Mouse (Mus musculus): ENCODE measurements around the gene Ccdc33. TPM values are rescaled to one million over a fixed set of nuclear protein-coding genes. Genes with fewer than 3 reads are reported as not detected.

Gene Ccdc33
- total and polyA plus RNA-seq, 3 experiments, result 1.3 TPM; not detected in 2

DNA sequence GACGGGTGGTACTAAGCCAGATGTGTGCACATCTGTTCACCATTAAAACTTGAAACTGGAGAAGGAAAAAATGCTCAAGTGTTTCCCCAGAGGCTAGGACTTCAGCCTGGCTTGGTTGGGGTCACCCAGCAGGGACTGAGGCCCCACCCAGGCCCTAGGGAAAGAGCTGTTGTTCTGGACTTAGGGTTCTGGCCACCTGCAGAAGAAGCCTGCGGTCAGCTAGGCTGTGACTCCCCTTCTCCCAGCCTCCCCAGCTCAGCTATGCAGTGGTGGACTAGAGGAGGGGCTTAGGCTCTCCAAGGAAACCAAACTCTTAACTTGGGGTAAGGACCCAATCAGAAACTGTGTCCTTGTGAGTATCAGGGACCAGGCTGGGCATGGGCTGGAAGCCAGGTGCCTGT lies 17.3 kb upstream of the Ccdc33 start:
- DNase-seq, result no peak
- H3K4me1 ChIP-seq (ENCODE audit: control insufficient read depth, insufficient read depth, low read length), result peaks cover 1% of the 10 kb centered on the region; the same call in 1 of the 2 replicates
- no peaks in the 10 kb centered on the region for H3K36me3 ChIP-seq (ENCODE audit: control insufficient read depth, insufficient read depth, low read length)
- TF ChIP-seq POLR2A (IDR thresholded peaks at IDR 0.05; ENCODE audit: insufficient read depth, low read depth, low read length) (no peak), CTCF (IDR thresholded peaks at IDR 0.05) (no peak), EP300 (IDR thresholded peaks at IDR 0.05; ENCODE audit: insufficient read depth, low read depth, low read length) (no peak)
- WGBS, result 26% methylated on average over 2 of the region's 2 CpGs
- no peak overlapping the region for H3K27ac ChIP-seq
- no peak overlapping the region for H3K9ac ChIP-seq (ENCODE audit: low read depth, low read length)
- H3K4me3 ChIP-seq, result no peak overlapping the region
- H3K27me3 ChIP-seq (ENCODE audit: control insufficient read depth, insufficient read depth, low read length), result no peaks in the 10 kb centered on the region; the same call in 1 of the 2 replicates
- H3K79me2 ChIP-seq (replicated peaks; ENCODE audit: control insufficient read depth, insufficient read depth, low read length), result no peaks in the 10 kb centered on the region
- intact Hi-C loops (cut with DNase I), result no loop called here

DNA sequence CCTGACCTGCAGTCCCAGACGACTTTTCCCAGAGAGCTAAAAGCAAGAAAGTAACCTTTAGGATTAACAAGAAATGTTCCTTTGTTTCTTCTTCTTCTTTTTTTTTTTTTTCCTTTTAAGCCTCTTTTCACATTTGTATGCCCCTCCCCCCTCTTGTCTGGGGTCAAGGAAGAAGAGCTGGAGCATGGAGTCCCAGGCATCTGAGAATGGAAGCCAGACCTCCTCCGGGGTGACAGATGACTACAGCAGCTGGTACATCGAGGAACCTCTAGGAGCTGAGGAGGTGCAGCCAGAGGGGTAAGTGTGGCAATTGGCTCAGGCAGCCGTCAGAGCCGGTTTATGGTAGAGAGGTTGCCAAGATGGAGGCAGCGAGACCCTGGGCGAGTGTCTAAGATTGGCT lies 16.3 kb upstream of the Ccdc33 start:
- no peak overlapping the region for H3K4me3 ChIP-seq
- no peak for DNase-seq
- H3K36me3 ChIP-seq (ENCODE audit: control insufficient read depth, insufficient read depth, low read length), result no peaks in the 10 kb centered on the region
- H3K9ac ChIP-seq (ENCODE audit: low read depth, low read length), result no peak overlapping the region
- no peak for TF ChIP-seq EP300 (IDR thresholded peaks at IDR 0.05; ENCODE audit: insufficient read depth, low read depth, low read length)
- TF ChIP-seq CTCF (IDR thresholded peaks at IDR 0.05), result no peak
- no peak for TF ChIP-seq POLR2A (IDR thresholded peaks at IDR 0.05; ENCODE audit: insufficient read depth, low read depth, low read length)
- no peak overlapping the region for H3K27ac ChIP-seq
- H3K27me3 ChIP-seq (ENCODE audit: control insufficient read depth, insufficient read depth, low read length), result no peaks in the 10 kb centered on the region; the same call in none of the 2 replicates
- peaks cover 1% of the 10 kb centered on the region; the same call in 1 of the 2 replicates for H3K4me1 ChIP-seq (ENCODE audit: control insufficient read depth, insufficient read depth, low read length)
- WGBS, result 24% methylated on average over 7 of the region's 7 CpGs
- intact Hi-C loops (cut with DNase I), result no loop called here
- H3K79me2 ChIP-seq (replicated peaks; ENCODE audit: control insufficient read depth, insufficient read depth, low read length), result no peaks in the 10 kb centered on the region

DNA sequence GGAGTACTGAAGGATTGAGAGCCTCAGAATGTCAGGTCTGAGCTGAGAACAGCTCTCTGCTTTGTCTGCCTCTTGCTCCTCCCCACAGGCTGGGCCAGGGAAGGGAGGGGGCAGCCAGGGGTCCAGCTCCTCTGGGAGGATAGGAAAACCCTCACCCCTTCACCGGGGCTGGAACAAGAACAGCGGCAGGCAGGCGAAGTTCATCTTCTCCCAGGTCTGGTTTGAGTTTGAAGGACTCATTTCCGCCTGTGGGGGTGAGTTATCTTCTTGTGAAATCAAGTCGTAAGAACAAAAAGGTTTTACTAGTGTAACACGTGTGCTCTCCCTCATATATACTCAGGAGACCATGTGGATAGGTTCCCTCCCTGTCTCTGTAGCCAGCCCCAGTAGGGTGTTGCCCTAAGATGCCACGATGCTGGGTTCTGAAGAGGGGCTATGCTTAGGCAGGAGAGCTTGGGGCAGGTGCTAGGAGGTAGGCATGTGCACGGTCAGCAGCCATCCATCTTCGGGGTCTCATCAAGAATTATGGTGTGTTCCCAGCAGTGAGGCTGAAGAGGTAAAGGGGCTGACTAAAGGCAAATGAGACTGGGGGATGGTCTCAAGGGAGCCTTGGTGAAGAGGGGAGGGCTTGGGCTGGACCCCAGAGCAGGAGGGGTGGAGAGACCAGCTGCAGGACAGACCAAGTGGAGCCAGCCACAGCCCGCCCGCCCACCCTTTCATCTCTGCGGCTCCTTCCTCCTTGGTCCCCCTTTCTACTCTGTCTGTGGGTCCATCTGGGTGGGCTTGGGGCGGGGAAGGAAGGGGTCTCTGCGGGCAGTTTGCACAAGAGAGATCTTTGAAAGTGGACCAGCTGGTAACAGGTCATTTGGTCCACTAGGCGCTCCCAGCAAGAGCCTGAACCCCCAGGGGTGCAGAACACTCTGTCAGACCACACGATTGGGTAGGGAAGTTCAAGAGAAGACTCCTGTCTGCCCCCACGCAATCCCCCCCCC lies 15.6 kb upstream of the Ccdc33 start:
- H3K36me3 ChIP-seq (ENCODE audit: control insufficient read depth, insufficient read depth, low read length), result no peaks in the 10 kb centered on the region
- H3K27ac ChIP-seq, result no peak overlapping the region
- no peaks in the 10 kb centered on the region for H3K79me2 ChIP-seq (replicated peaks; ENCODE audit: control insufficient read depth, insufficient read depth, low read length)
- H3K4me3 ChIP-seq, result no peak overlapping the region
- H3K9ac ChIP-seq (ENCODE audit: low read depth, low read length), result no peak overlapping the region
- DNase-seq, result no peak
- TF ChIP-seq POLR2A (IDR thresholded peaks at IDR 0.05; ENCODE audit: insufficient read depth, low read depth, low read length) (no peak), CTCF (IDR thresholded peaks at IDR 0.05) (no peak), EP300 (IDR thresholded peaks at IDR 0.05; ENCODE audit: insufficient read depth, low read depth, low read length) (no peak)
- H3K27me3 ChIP-seq (ENCODE audit: control insufficient read depth, insufficient read depth, low read length), result peaks cover 2% of the 10 kb centered on the region
- H3K4me1 ChIP-seq (ENCODE audit: control insufficient read depth, insufficient read depth, low read length), result no peaks in the 10 kb centered on the region
- 20% methylated on average over 17 of the region's 17 CpGs for WGBS
- intact Hi-C loops (cut with DNase I), result no loop called here

DNA sequence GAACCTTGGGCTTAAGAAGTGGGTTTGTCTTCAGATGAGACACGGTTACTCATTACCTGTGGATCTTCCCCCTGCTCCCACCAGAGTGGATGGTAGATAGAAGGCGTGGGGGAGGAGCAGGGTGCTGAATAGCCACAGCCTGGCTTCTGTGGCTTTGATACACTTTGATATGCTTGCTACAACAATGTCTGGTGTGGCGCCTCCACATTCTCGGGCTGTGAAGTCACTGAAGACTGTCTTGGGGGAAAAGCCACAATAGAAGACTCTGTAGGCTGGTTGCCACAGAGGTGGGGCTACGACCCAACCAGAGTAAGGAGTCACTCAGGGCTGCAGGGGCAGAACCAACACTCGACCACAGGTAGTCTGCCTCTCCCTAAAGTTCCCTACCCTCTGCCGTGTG lies 13.1 kb upstream of the Ccdc33 start:
- Histone ChIP-seq H3K36me3 (ENCODE audit: control insufficient read depth, insufficient read depth, low read length) (no peaks in the 10 kb centered on the region), H3K27ac (no peak overlapping the region), H3K9ac (ENCODE audit: low read depth, low read length) (no peak overlapping the region), H3K27me3 (ENCODE audit: control insufficient read depth, insufficient read depth, low read length) (peaks cover 3% of the 10 kb centered on the region), H3K79me2 (replicated peaks; ENCODE audit: control insufficient read depth, insufficient read depth, low read length) (no peaks in the 10 kb centered on the region), H3K4me1 (ENCODE audit: control insufficient read depth, insufficient read depth, low read length) (no peaks in the 10 kb centered on the region), H3K4me3 (no peak overlapping the region)
- TF ChIP-seq CTCF (IDR thresholded peaks at IDR 0.05), result no peak
- no peak for TF ChIP-seq POLR2A (IDR thresholded peaks at IDR 0.05; ENCODE audit: insufficient read depth, low read depth, low read length)
- no peak for TF ChIP-seq EP300 (IDR thresholded peaks at IDR 0.05; ENCODE audit: insufficient read depth, low read depth, low read length)
- 64% methylated on average over 7 of the region's 7 CpGs for WGBS
- intact Hi-C loops (cut with DNase I), result no loop called here
- DNase-seq, result no peak

DNA sequence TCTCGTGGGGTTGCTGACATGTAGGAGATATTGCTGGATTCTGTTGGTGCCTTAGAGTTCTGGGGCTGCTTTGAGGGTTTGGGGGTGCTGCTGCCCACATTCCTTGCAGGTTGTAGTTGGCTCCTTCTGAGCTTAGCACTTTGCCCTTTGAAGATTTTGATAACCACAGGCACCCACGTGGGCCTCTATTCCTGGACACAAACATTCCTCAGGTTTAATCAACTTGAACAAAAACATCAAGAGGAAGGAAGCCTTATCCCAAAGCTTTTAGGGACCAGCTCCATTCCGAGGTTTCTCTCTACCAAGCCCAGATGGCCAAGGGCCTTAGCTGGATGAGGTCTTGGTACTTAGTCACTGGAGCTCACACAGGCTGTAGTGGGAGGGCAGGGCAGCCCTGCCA lies 12.3 kb upstream of the Ccdc33 start:
- Histone ChIP-seq H3K27ac (no peak overlapping the region), H3K79me2 (replicated peaks; ENCODE audit: control insufficient read depth, insufficient read depth, low read length) (no peaks in the 10 kb centered on the region), H3K4me3 (no peak overlapping the region), H3K4me1 (ENCODE audit: control insufficient read depth, insufficient read depth, low read length) (no peaks in the 10 kb centered on the region), H3K27me3 (ENCODE audit: control insufficient read depth, insufficient read depth, low read length) (peaks cover 3% of the 10 kb centered on the region), H3K9ac (ENCODE audit: low read depth, low read length) (no peak overlapping the region), H3K36me3 (ENCODE audit: control insufficient read depth, insufficient read depth, low read length) (no peaks in the 10 kb centered on the region)
- 25% methylated on average over 3 of the region's 3 CpGs for WGBS
- TF ChIP-seq CTCF (IDR thresholded peaks at IDR 0.05), result no peak
- no peak for DNase-seq
- intact Hi-C loops (cut with DNase I), result no loop called here

DNA sequence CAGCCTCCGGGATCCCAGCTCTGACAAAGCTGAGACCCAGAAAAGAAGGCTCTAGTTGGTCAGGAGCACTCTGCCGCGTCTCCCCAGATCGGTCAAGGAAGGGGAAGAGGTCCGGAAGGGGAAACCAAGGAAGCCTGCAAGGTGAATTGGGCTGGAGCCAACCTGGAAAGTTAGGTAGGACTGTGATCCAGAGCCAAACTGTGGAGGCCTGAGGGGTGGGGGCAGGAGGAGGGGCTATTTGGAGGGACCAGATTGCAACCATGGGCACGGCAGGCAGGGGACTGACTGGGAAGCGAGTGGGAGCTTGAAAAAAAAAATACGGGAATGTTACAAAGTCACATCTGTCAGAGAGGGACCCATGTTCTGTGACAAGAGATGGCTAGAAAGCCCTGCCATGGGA lies 10.9 kb upstream of the Ccdc33 start:
- no peaks in the 10 kb centered on the region for H3K36me3 ChIP-seq (ENCODE audit: control insufficient read depth, insufficient read depth, low read length)
- intact Hi-C loops (cut with DNase I), result no loop called here
- H3K4me1 ChIP-seq (ENCODE audit: control insufficient read depth, insufficient read depth, low read length), result no peaks in the 10 kb centered on the region
- no peak overlapping the region for H3K9ac ChIP-seq (ENCODE audit: low read depth, low read length)
- no peak for DNase-seq
- H3K4me3 ChIP-seq, result no peak overlapping the region
- H3K27ac ChIP-seq, result no peak overlapping the region
- H3K27me3 ChIP-seq (ENCODE audit: control insufficient read depth, insufficient read depth, low read length), result peaks cover 3% of the 10 kb centered on the region
- H3K79me2 ChIP-seq (replicated peaks; ENCODE audit: control insufficient read depth, insufficient read depth, low read length), result no peaks in the 10 kb centered on the region
- TF ChIP-seq POLR2A (IDR thresholded peaks at IDR 0.05; ENCODE audit: insufficient read depth, low read depth, low read length) (no peak), EP300 (IDR thresholded peaks at IDR 0.05; ENCODE audit: insufficient read depth, low read depth, low read length) (no peak), CTCF (IDR thresholded peaks at IDR 0.05) (no peak)
- 44% methylated on average over 8 of the region's 8 CpGs for WGBS

Data from heart, adult 2 months (tissue).